Mouse (Mus musculus) small intestine, adult 2 months (tissue): ENCODE results near the gene Rtn2.

Source experiments
- CTCF ChIP-seq: fragments of 200-500 bp; IDR thresholded peaks from 2 replicates; pipeline ENCODE4 v1.5.1; 2012; ENCODE audit warnings: low read depth, mild to moderate bottlenecking, control low read depth, inconsistent platforms, low read length, moderate library complexity, mixed read lengths; ENCODE audit not compliant: insufficient replicate concordance, insufficient read length; ENCODE audit errors: extremely low read depth
- POLR2A ChIP-seq: fragments of 200-500 bp; IDR thresholded peaks from 2 replicates; pipeline ENCODE4 v1.6.1; 2012; ENCODE audit warnings: low read depth, mild to moderate bottlenecking, control low read depth, inconsistent platforms, low read length, moderate library complexity

- TF ChIP-seq CTCF (no peak), POLR2A (no peak)
Observed at GRCm38 (mm10) chr7:19279052-19279451, 3.4 kb upstream of the Rtn2 start.
